Mouse (Mus musculus): ENCODE data around the gene Prkcsh. TPM values are rescaled to one million over a fixed set of nuclear protein-coding genes. Genes with fewer than 3 reads are reported as not detected.

Prkcsh gene
- total RNA-seq, 4 experiments from 2014 or later, result 25.3 to 27.8 (median 26.4) TPM

DNA sequence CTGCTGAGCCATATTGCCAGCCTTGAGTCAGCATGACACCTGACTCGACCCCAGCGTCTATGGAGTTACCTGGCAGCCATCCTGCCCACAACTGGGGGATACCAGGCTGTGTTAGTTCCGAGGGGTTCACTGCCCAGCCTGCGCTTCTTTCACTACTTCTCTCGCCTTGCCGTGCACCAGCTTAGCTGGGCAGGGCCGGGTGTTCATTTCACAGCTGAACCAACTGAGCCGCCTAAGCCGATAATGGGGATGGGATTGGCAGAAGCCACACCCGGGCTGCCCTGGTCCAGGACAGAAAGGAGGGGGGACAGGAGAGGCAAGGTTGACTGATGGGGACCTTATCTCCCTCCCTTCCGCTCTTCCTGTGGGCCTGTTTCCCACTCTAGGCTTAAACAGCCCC is 46.7 kb downstream of the Prkcsh start:
- DNase-seq (ENCODE audit: low spot score in 2 of 2), result no peak

DNA sequence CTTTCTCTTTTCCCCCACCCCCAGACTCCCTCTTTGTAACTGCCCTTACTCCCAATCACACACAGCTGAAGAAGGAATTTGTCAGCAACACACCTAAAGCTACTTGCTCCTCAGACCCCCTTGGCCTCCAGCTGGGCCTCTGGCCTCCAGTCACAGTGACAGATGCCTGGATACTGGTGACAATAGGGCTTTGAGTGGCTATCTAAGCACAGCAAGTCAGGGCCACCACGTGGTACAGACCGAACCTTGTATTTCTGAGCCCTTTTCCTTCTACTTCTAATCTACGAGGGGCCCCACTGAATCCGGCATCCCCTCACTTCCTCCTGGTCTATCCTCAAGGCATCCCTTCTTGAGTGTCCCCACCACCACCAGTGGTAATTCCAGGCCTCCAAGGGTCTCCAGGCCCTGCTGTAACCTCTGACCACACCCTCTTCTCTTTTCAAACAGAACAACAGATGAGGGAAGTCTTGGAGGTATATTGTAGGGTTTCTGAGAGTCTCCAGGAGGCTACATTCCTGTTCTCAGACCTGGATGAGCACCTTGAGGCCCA is 47.2 kb downstream of the Prkcsh start:
- no peak for DNase-seq (ENCODE audit: low spot score in 2 of 2)

DNA sequence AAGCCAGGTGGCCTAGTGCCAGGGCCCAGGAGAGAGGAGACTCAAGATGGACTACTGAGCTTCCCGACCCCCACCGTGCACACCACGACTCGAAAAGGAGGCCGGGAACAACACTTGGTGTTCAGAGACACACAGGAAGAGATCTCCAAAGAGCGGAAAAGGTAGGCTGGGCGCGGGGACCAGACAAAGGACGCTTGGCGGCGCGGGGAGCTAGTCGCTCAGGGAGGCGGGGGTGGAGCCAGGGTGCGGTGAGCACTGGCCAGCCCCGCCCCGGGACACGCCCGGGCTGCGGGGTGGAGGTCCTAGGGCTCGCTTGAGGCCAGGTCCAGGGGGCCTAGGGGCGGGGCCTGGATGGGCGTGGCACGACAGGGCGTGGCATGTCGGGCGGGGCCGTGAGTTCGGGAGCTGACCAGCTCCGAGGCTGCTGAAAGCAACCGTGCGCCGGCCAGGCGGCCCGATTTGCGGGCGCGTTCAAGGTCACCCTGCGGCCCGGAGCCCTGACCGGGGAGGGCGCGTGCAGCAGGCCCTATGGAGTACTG is 47.8 kb downstream of the Prkcsh start:
- DNase-seq (ENCODE audit: low spot score in 2 of 2), result no peak

DNA sequence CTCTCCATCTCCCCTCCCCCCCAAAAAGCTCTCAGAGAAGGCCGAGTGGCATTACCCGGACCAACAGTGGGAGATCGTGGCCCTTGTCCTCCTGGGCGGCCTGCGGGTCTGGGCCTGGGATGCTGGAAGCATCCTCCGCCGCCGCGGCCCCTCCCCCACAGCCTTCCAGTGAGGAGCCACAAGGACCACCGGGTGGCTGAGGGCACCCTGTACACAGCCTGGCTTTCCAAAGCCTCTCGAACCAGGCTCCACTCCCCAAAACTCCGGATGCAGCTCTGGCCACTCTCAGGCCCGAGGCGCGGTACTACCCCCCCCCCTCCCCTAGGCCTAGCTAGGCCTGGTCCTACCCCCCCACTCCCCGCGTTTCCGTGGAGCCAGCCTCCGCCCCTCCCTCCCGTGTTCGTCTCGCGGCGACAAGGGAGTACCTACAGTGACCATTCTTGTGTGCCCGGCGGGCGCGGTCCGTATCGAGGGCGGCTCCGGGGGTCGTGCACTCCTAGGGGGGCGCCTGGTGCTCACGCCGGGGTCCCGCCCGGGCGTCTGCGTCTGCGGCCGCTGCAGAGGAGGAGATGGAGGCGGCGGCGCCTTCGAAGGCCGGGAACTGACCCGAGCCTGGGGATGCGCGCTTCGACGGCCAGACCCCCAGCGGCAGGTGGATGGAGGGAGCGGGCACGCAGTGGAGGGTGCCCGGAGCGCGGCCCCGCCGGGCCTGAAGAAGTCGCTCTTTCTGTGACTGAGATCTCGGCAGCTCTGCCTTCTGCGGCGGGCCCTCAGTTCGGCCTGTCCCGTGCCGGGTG is 48.8 kb downstream of the Prkcsh start:
- DNase-seq (ENCODE audit: low spot score in 2 of 2), result no peak

DNA sequence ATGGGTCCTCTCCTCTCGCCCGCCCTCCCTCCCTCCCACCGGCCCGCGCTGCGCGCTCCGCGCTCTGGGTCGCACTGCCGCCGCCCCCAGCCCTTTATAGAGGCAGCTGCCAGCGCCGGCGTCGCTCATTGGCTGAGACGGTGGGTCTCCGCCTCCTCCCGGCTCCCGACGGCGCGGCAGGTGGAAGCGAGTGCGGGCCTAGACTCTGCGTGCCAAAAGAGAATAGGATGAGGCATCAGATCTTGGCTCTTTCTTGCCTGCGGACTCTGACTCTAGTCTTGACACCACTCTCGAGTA is 49.3 kb downstream of the Prkcsh start, which contains the start of gene Elavl3:
Elavl3 (minus strand) TSS at position 66 of the 297 bp plus-strand sequence.
- DNase-seq (ENCODE audit: low spot score in 2 of 2), result no peak

DNA sequence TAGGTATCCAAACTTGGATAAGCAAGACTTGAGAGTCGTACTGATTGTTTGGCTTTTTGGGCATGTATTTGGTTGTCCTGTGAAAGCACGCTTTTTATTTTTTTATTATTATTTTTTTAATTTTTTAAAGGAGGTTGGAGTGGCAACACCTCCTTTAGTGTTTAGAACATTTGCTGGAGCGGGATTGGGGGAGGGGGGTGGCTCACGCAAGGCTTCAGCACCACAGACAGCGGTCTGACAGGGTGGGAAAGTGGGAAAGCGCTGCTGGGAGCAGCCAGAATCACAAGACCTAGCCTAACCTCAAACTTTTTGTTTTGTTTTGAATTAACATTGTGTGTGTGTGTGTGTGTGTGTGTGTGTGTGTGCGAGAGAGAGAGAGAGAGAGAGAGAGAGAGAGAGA is 51.1 kb downstream of the Prkcsh start:
- DNase-seq (ENCODE audit: low spot score in 2 of 2), result no peak

DNA sequence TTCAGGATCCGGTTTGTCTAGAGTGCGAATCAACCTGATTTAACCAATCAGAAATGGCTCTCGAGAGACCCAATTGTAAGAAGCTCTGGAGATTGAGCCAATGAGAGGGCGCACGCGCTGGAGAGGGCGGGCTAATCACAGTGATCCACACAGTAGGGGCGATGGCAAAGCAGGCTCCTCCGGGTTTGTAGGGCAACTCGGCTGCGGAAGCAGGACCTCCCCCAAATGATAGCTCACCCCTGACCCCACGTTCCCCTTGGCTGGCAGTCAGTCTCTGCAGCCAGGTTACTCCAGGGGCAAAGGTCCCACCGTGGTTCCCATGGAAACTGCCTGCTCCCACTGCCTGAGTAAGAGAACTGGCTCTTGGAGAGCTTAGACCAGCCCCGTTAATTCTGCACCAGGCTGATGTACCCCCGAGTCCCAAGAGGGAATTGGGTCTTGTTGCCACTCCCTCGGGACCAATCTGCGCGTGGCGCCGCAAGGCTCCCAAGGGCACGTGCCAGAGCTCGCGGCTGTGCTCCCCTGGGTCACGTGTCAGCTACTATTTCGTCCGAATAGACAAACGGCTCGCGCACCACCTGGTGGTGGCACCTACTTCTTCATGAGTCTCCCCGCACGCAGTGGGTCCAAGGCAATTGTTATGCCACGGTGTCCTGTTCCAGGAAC is 51.9 kb downstream of the Prkcsh start:
- DNase-seq (ENCODE audit: low spot score in 2 of 2), result no peak

DNA sequence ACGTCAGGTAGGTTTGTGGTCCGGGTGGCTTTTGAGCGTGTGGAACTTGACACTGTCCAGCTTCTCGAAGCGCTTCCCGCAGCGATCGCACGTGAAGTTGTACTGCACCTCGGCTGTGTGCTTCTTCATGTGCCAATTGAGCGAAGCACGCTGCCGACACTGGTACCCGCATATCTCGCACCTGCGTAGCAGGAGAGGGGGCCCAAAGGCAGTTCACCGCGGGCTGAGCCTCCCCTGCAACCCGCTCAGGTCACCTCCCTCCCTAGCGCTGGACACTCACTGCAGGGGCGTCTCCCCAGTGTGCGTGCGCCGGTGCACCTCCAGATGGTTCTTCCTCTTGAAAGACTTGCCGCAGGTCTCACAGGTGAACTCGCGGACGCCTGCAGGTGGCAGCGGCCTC is 53.1 kb downstream of the Prkcsh start:
- no peak for DNase-seq (ENCODE audit: low spot score in 2 of 2)

DNA sequence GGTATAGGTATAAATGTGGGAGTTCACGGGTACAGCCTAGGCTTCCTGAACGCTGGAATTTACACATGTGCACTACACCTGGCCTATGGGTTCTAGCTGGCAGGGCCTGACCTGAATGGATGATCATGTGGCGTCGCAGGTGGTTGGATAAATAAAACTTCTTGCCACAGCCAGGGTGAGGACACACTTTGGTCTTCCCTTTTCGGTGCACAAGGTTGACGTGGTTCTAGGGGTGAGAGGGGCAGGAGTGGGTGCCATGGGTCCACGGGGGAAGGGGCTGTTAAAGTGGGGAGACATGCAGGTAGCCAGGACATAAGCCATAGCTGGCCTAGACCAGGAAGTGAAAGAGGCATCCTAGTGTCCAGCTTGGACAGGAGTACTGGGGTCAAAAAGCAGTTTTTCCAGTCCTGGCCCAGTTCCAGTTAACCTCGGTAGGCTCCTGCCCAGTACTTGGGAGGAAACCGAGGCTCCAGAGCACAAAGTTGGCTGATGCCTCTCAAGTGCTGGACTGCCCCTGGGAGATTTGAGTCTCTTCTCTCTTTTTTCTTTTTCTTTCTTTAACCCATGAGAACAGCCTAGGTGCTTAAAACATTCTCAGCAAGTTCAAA is 53.8 kb downstream of the Prkcsh start:
- DNase-seq (ENCODE audit: low spot score in 2 of 2), result no peak

DNA sequence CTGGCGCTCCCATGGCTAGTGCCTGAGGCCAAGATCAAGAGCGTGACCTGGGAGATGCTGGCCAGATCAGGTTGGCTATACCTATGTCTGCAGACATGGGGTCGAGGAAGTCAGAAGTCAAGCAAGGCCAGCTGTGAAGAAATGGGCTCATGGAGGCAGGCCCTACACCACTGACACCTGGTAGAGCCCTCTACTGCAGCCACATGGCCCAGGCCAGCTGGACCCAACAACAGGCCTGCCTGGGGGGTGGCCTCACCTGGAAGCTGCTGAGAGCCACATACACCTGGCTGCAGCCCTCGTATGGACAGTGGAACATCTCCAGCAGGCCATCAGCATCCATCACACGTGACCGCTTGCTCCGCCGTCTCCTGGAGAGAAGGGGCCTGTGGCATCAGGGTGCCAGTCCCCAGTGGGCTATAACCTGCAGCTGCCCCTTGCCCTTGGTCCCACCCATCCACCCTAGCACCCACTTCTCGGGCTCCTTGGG is 54.5 kb downstream of the Prkcsh start:
- no peak for DNase-seq (ENCODE audit: low spot score in 2 of 2)

DNA sequence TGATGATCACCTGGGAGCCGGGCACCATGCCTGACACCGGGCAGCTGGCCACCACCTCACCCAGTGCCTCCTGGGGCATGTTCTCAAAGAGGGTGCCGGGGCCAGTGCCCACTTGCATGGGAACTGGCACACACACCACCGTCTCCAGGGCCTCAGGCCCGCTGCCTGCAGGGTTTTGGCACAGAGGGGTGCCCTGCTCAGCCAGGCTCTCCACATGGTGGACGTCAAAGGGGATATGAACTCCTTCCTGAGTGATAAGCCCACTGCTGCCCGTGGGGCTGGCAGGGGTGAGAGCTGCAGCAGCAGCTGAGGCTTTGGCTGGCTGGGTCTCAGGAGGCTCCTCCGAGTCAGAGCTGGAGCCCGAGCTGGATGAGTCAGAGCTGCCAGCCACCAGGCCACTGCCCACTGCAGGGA is 55.4 kb downstream of the Prkcsh start:
- no peak for DNase-seq (ENCODE audit: low spot score in 2 of 2)

DNA sequence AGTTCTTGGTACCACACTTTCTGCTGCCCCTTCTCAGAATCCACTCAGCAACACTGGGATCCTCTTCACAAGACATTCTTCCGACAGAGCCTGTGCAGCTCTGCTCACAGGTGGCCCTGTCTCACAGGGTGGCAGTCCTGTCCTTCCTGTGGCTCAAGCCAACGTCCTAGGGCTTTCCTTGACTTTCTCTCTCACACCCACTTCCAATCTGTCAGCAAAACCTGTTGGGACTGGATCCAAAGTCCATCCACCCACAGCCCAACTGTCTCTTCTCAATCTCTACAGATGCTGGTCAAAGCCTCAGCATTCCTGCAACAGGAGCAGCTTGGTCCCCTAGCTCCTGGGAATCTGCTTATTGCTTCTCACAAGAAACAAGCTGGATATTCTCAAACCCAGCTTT is 58.7 kb downstream of the Prkcsh start:
- DNase-seq (ENCODE audit: low spot score in 2 of 2), result no peak

Other genes starting within 250 kb of the Prkcsh start
- 1 to 10 TPM; 1.5 to 3.3 (median 1.7) TPM for gene Spc24, start 242.5 kb upstream of the Prkcsh start, total RNA-seq (2022)
- 10 to 100 TPM; 13.0 to 15.2 (median 14.2) TPM for gene Kank2, start 204.1 kb upstream of the Prkcsh start, total RNA-seq (2022)
- not detected for gene Angptl8, start 167.3 kb upstream of the Prkcsh start, total RNA-seq (2022)
- 1 to 10 TPM; 4.7 to 8.3 (median 5.2) TPM for gene Dock6, start 150.2 kb upstream of the Prkcsh start, total RNA-seq (2022)
- 1 to 10 TPM; 2.3 to 6.0 (median 2.9) TPM for gene Rab3d, start 84.6 kb upstream of the Prkcsh start, total RNA-seq (2022)
- under 1 TPM in 1 of 4 experiments, not detected in 3; 0.38 TPM for gene Ccdc159, start 75.3 kb upstream of the Prkcsh start, total RNA-seq (2022)
- gene Tmem205, start 75.2 kb upstream of the Prkcsh start, total RNA-seq (2022), result 10 to 100 TPM; 11.1 to 13.9 (median 13.1) TPM
- gene Plppr2, start 65.8 kb upstream of the Prkcsh start, total RNA-seq (2022), result 1 to 10 TPM in 1 of 4 experiments, under 1 TPM in 3; 0.36 to 1.1 (median 0.60) TPM
- 1 to 10 TPM; 2.4 to 3.0 (median 2.7) TPM for gene Swsap1, start 47.1 kb upstream of the Prkcsh start, total RNA-seq (2022)
- gene Epor, start 39.3 kb upstream of the Prkcsh start, total RNA-seq (2022), result under 1 TPM in 2 of 4 experiments, not detected in 2; 0.17 to 0.31 TPM
- gene Rgl3, start 13.4 kb upstream of the Prkcsh start, total RNA-seq (2022), result under 1 TPM; 0.27 to 0.88 (median 0.63) TPM
- gene Ccdc151, start 172 bp upstream of the Prkcsh start, total RNA-seq (2022), result not detected
- gene Elavl3, start 49.2 kb downstream of the Prkcsh start, total RNA-seq (2022), result under 1 TPM in 1 of 4 experiments, not detected in 3; 0.08 TPM
- not detected for gene Gm49318, start 68.5 kb downstream of the Prkcsh start, total RNA-seq (2022)
- 1 to 10 TPM; 3.2 to 5.8 (median 4.1) TPM for gene Zfp653, start 68.6 kb downstream of the Prkcsh start, total RNA-seq (2022)
- gene Ecsit, start 82.6 kb downstream of the Prkcsh start, total RNA-seq (2022), result 100 to 1,000 TPM in 1 of 4 experiments, 10 to 100 TPM in 3; 79.8 to 101 (median 93.0) TPM
- gene Cnn1, start 96.4 kb downstream of the Prkcsh start, total RNA-seq (2022), result 1 to 10 TPM; 1.7 to 4.9 (median 2.1) TPM
- gene Elof1, start 114.4 kb downstream of the Prkcsh start, total RNA-seq (2022), result 10 to 100 TPM; 37.2 to 44.8 (median 43.2) TPM
- gene Acp5, start 132.9 kb downstream of the Prkcsh start, total RNA-seq (2022), result 1 to 10 TPM in 2 of 4 experiments, under 1 TPM in 2; 0.17 to 2.9 (median 1.4) TPM
- 10 to 100 TPM; 30.6 to 39.5 (median 34.8) TPM for gene Pigyl, start 154.0 kb downstream of the Prkcsh start, total RNA-seq (2022)
- not detected for gene Zfp872, start 185.3 kb downstream of the Prkcsh start, total RNA-seq (2022)
- 1 to 10 TPM; 4.7 to 7.5 (median 6.8) TPM for gene Zfp809, start 222.9 kb downstream of the Prkcsh start, total RNA-seq (2022)